Mouse (Mus musculus) layer of hippocampus, adult 2 months (tissue): ENCODE results near the gene Galnt6. TPM values are rescaled to one million over a fixed set of nuclear protein-coding genes. Genes with fewer than 3 reads are reported as not detected.
A peak's percentile ranks its signal among the peaks of the same experiment; 100 is the strongest.
"Not testable (repeated sequence)": the region's sequence is repeated elsewhere in the genome, so short reads cannot be mapped to it uniquely, and the experiment has no call there.

Source experiments
- DNase-seq, 2 experiments: peaks; one replicate each; pipeline ENCODE4 v3.0.0; 2022; ENCODE audit warnings: low spot score in 2 of 2
- H3K27ac ChIP-seq: fragments of 200-600 bp; 2 replicates; pipeline ENCODE4 v1.8.1; 2022
- H3K4me3 ChIP-seq: fragments of 200-600 bp; 2 replicates; pipeline ENCODE4 v1.8.1; 2022; ENCODE audit warnings: mild to moderate bottlenecking
- CTCF ChIP-seq: fragments of 200-600 bp; conservative IDR thresholded peaks from 2 replicates; pipeline ENCODE4 v1.8.1; 2022; ENCODE audit warnings: antibody characterized with exemption, mild to moderate bottlenecking, moderate library complexity
- long read RNA-seq, 2 experiments: library from polyadenylated mRNA; stranded (forward); transcript quantifications; one replicate each; pipeline ENCODE4 v2.0.0; 2021; ENCODE audit warnings: borderline mapping rate in 2 of 2
- total RNA-seq, 2 experiments: library from RNA; stranded (reverse); gene quantifications; 2 replicates each; pipeline ENCODE4 v1.2.3; 2021

The Galnt6 gene
- total RNA-seq: 1 to 10 TPM; 5.6 to 7.0 TPM
- long read RNA-seq, experiment 1, transcript Galnt6-201 (12 exons, 3,798 nt): minor isoform, 5 of 12 reads
- long read RNA-seq, experiment 1, transcript Galnt6-202 (12 exons, 3,796 nt): major isoform, 6 of 12 reads
- long read RNA-seq, experiment 1, partial matches to known transcripts: 0 of 12 reads
- long read RNA-seq, experiment 1, other reads (novel, unspliced or antisense): 1 of 12 reads
- long read RNA-seq, experiment 2, transcript Galnt6-201 (12 exons, 3,798 nt): major isoform, 6 of 13 reads
- long read RNA-seq, experiment 2, partial matches to known transcripts: 0 of 13 reads
- long read RNA-seq, experiment 2, other reads (novel, unspliced or antisense): 4 of 13 reads

DNA sequence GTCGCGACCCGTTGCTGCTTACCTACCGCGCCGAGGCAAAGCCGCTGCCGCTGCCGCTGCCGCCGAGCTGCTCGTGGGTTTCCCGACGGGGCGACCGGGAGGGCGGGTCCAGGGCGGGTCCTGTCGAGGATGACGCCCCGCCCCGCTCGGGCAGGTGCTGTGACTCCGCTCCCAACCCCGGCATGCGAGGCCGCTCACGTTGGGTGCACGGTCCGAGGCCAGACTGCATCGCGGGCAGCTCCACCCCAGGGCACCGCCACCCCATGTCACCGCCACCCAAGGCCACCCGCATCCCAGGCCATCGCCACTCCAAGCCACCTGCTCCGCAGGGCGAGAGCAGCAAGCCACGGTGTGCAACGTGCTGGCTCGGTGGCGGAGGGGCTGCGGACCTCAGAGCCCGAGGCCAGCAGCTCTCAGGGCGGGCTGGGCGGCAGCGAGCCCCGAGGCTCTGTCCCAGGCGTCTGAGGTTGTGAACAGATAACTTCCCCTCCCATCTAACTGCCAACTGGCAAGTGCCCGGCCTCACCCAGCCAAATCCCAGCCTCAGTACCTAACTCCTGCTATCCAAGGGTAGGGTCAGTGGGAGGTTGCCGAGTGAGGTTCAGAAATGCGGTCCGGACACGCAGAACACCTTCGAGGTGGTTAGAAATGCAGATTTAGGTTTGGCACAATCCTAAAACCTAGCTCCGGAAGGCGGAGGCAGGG lies at the start of gene Galnt6:
Gene Galnt6, minus strand, starts transcription at position 96 of the 705 bp plus-strand sequence.
- no peak for TF ChIP-seq CTCF
- H3K4me3 ChIP-seq: peak within 1 kb of the TSS; percentile 38
- no peak for DNase-seq
- peak within 1 kb of the TSS; percentile 70; the same call in 1 of the 2 replicates for H3K27ac ChIP-seq

- DNase-seq: no peak
- no peak for TF ChIP-seq CTCF
- Histone ChIP-seq H3K27ac (peak overlapping the region; percentile 67), H3K4me3 (no peak overlapping the region)
Measured at GRCm38 (mm10) chr15:100777020-100778016, 48.1 kb upstream of the Galnt6 start.

DNA sequence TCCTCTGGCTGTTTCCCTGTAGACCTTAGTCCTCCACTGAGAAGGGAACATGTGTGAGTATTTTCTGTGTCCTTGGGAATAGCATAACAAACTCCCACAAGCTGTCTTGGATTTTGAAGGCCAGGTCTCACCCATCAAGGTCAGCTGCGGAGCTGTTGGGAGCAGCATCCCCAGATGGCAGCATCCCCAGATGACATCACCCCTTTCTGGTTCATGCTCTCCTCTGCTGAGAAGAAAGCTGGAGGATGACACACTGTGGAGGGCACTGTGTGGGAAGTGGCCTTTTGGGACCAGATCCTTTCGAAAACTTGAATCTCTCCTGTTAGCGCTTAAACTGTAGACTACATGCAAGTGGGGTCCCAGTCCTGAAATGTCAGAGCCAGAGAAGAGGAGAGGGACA lies 47.2 kb upstream of the Galnt6 start:
- DNase-seq: no peak
- no peak for TF ChIP-seq CTCF
- peak overlapping the region; percentile 67; the same call in 1 of the 2 replicates for H3K27ac ChIP-seq
- no peak overlapping the region for H3K4me3 ChIP-seq

GRCm38 (mm10) chr15:100775189-100776166 lies 46.3 kb upstream of the Galnt6 start:
- H3K4me3 ChIP-seq: no peak overlapping the region
- peak overlapping the region; percentile 67; the same call in 1 of the 2 replicates for H3K27ac ChIP-seq
- no peak for DNase-seq
- TF ChIP-seq CTCF: no peak

DNA sequence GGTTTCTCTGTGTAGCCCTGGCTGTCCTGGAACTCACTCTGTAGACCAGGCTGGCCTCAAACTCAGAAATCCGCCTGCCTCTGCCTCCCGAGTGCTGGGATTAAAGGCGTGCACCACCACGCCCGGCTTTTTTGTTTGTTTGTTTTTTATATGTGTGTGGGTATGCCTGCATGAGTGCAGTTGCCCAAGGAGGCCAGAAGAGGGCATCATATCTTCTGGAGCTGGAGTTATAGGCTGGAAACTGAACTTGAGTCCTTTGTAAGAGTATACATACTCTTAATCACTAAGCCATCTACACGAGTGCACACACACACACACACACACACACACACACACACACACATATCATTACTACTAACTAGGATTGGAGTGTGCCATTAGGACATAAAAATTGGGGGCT lies 44.7 kb upstream of the Galnt6 start:
- not testable (repeated sequence) for H3K27ac ChIP-seq, H3K4me3 ChIP-seq, DNase-seq
- TF ChIP-seq CTCF: peak; percentile 37

DNA sequence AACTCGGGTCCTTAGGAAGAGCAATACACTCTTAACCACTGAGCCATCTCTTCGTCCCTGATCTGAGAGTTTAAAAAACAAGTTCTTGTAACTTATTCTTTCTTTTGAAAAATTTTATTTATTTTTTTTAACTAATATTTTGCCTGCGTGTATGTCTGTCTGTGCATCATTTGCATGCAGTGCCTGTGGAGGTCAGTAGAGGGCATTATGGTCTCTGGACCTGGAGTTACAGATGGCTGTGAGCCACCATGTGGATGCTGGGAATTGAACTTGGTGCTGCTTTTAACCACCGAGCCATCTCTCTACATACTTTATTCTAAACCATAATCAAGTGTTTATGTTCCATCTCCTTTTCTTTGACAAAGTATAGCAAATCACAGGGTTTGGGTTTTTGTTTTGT lies 43.5 kb upstream of the Galnt6 start:
- DNase-seq: no peak
- no peak overlapping the region for H3K4me3 ChIP-seq

GRCm38 (mm10) chr15:100770338-100770737 lies 41.2 kb upstream of the Galnt6 start:
- DNase-seq: no peak
- H3K27ac ChIP-seq: peak overlapping the region; percentile 32; the same call in 1 of the 2 replicates
- H3K4me3 ChIP-seq: no peak overlapping the region
- no peak for TF ChIP-seq CTCF

More for the DNA sequence above, 43.5 kb upstream of the Galnt6 start:
- peak; percentile 55 for TF ChIP-seq CTCF
- H3K27ac ChIP-seq: no peak overlapping the region

GRCm38 (mm10) chr15:100769023-100769422 lies 39.8 kb upstream of the Galnt6 start:
- H3K27ac ChIP-seq, DNase-seq, H3K4me3 ChIP-seq: not testable (repeated sequence)

- TF ChIP-seq CTCF: no peak
- Histone ChIP-seq H3K27ac (peak overlapping the region; percentile 52), H3K4me3 (no peak overlapping the region)
- no peak for DNase-seq
Measured at GRCm38 (mm10) chr15:100767851-100768250, 38.7 kb upstream of the Galnt6 start.

DNA sequence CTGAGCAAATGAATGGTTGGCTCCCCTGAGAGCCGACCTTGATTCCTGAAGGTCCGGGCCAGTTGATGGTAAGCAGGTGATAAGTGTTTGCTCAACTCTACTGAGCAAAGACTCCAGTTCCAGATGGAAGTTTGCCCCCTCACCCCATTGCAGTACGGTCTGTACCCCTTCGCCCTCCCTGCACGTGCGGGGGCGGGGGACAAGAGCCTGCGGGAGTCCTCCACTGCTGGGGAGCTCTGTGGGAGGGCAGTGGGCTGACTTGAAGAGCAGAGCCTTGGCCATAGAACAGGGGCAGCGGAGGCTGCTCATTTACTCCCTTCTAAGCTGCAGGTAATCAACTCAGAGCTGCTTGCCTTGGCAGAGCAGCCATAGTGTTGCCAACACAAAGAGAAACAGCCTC lies 37.6 kb upstream of the Galnt6 start:
- H3K4me3 ChIP-seq: no peak overlapping the region
- DNase-seq: no peak
- no peak for TF ChIP-seq CTCF
- peak overlapping the region; percentile 52 for H3K27ac ChIP-seq

DNA sequence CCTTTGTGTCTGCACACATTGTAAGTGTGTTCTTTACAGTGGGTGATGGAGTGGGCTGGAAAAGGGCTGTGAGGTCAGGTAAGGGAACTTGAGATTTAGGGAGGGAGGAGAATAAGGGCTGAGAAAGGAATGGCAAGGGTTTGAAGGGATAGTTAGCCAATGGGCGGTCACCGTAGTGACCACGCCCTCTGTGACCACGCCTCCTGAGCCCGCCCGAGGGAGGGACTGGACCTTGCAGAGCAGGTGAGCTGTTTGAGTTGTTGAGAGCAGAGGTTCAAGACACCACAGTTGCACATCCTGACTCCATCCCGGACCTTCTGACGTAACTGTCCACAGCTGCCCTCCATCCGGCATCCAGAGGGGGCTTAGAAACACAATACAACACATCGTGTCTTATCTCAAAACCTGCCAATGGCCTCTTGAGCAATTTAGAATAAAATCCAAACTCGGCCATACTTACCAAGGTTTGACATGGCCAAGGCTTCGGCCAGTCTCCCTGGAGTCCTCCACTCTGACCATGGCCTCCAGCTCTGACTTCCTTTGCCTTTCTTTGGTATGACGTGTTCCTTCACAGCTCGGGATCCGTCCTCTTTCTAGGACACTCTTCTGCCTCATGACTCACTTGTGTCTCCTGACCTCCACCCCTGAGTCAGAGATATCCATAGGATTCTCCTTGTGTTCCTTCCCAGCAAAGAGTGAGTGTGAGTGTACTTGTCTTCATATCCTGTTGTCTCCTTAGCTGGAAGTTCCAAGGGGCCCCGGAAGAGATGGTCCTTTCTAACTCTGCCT lies 35.2 kb upstream of the Galnt6 start:
- TF ChIP-seq CTCF: no peak
- Histone ChIP-seq H3K4me3 (no peak overlapping the region), H3K27ac (no peak overlapping the region)
- no peak for DNase-seq
